Mouse (Mus musculus) retina, postnatal 1 day (tissue): Measurements from ENCODE around the gene Syngr1.
A peak's percentile ranks its signal among the peaks of the same experiment; 100 is the strongest.

Source experiments
- DNase-seq: peaks from one replicate; pipeline ENCODE4 v3.0.0-alpha.2; 2012

Syngr1 gene

GRCm38 (mm10) chr15:80149517-80149916, 58.4 kb downstream of the Syngr1 start:
- no peak for DNase-seq

- DNase-seq: no peak
Measured at GRCm38 (mm10) chr15:80152663-80153062, 61.5 kb downstream of the Syngr1 start.

- no peak for DNase-seq
Measured at GRCm38 (mm10) chr15:80153757-80154156, 62.6 kb downstream of the Syngr1 start.

- no peak for DNase-seq
Measured at GRCm38 (mm10) chr15:80155707-80156106, 64.6 kb downstream of the Syngr1 start.

- DNase-seq: no peak
Measured at GRCm38 (mm10) chr15:80157197-80157943, 66.2 kb downstream of the Syngr1 start.

- DNase-seq: no peak
Measured at GRCm38 (mm10) chr15:80158001-80158706, 67.0 kb downstream of the Syngr1 start.

- DNase-seq: peak; percentile 37
Measured at GRCm38 (mm10) chr15:80158707-80159090, 67.6 kb downstream of the Syngr1 start.

- DNase-seq: peak; percentile 37
Measured at GRCm38 (mm10) chr15:80159286-80159901, 68.3 kb downstream of the Syngr1 start.

- no peak for DNase-seq
Measured at GRCm38 (mm10) chr15:80160223-80160622, 69.1 kb downstream of the Syngr1 start.

- no peak for DNase-seq
Measured at GRCm38 (mm10) chr15:80160726-80161125, 69.6 kb downstream of the Syngr1 start.

GRCm38 (mm10) chr15:80161199-80161598, 70.1 kb downstream of the Syngr1 start:
- DNase-seq: no peak

- no peak for DNase-seq
Measured at GRCm38 (mm10) chr15:80162401-80162964, 71.3 kb downstream of the Syngr1 start.

GRCm38 (mm10) chr15:80163274-80163673, 72.1 kb downstream of the Syngr1 start:
- DNase-seq: no peak

- DNase-seq: no peak
Measured at GRCm38 (mm10) chr15:80163716-80164115, 72.6 kb downstream of the Syngr1 start.

- no peak for DNase-seq
Measured at GRCm38 (mm10) chr15:80165396-80165795, 74.3 kb downstream of the Syngr1 start.
